Mouse (Mus musculus): Measurements from ENCODE around the gene Nupr1.

Nupr1 gene

DNA sequence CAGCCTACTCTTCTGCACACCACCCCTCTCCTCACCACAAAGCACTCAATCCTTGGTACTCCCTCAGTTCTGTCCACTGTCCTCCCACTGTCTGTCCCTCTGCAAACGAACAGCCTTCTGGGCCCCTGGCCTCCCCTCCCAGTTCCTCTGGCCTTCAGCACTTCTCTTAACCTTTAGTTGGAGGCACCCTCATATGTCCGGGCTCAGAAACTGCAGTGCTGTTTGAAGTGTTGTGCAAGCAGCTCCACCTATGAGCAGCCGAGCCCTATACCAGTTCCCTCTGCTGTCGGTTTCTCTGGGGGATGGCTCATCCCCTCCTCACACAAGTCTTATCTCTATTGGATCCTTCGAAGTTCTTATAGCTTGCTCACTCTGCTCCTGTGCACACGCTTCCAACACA is 34.2 kb downstream of the Nupr1 start:
- no peak for DNase-seq (ENCODE audit: low spot score)

DNA sequence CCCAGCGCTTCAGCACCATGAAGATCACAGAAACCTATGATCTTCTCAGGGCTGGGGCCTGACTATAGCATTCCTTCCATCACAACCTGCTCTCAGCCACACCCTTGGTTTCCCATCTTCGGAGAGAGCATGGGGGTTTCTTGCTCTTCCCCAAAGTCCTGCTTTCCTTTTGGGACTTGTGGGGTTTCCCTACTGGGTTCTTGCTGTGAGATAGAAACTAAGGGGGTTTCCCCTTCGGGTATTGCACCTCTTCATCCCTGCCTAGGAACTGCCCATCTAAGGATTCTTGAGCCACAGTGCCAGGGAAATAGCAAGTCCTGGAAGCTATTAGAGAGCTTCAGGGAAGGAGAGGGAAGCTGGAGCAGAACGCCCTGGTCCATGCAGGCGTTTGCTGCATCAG is 34.8 kb downstream of the Nupr1 start:
- no peak for DNase-seq (ENCODE audit: low spot score)

DNA sequence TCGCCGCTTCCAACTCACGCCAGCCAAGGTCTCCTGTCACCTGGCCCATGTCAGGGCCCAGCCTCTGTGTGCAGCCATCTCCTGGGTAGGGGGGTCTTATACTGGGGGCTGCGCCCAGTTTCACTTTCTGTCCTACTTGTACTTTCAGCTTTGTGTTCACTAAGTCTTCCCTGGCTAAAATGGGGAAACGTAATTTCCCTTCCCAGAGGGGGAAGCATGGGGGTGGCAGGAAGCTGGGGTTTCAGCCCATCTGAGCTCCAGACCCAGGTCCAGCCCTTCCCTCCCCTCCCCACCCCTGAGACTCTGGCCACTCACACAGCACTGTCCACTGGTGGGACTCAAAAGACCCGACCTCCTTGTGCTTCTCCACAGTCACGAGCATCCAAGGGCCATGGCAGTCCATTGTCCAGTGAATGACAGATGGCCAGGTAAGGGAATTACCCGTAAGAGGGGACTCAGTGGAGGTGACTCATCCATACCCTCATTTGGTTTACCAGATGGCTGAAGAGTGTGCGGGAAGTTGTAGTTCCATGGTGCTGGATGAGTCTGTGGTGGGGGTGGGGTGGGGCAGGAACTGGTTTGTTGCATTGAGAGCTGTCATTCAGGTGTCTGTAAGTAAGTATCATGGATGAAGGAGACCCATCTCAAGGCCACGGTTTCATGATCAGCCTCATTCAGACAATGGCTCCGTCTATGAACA is 35.6 kb downstream of the Nupr1 start, which contains the start of gene Il27:
Gene Il27 (minus strand): TSS at position 80 of the 700 bp plus-strand sequence.
- no peak for DNase-seq (ENCODE audit: low spot score)

DNA sequence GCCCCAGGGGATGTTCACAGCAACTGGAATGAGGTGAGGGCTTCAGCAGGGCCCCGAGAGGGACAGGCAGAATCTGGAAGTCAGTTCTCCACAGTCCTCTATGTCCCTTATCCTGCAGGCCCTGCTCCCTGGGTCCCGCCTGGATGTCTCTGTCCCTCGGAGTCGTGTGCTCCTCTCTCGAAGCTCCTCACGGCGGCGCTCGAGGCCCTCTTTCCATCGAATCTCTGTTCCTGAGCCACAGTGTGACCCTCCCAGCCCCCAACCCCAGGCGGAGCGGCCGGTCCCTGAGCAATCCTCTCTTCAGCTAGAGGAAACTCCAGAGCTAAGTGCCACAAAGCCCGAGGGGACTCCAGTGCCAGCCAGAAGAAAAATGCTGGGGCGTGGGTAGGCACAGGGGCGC is 42.9 kb downstream of the Nupr1 start:
- DNase-seq (ENCODE audit: low spot score), result peak; percentile 91

DNA sequence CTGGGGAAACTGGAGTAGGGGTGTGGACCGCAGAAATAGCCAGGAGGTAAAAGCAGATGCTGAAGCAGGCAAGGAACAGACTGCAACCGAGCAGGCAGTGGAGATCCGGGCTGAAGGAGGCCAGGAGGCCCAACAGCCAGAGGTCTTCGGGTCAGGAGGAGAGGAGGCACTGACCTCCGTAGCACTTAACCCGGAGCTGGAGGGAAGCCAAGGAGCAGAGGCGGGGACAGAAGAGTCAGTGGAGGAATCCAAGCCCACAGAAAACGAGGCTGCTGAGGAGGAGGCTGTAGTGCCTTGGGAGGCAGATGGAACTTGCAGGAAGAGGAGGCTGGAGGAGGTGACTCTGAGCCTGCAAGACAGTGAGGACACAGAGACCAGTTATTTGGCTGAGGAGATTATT is 43.8 kb downstream of the Nupr1 start:
- peak; percentile 71 for DNase-seq (ENCODE audit: low spot score)

DNA sequence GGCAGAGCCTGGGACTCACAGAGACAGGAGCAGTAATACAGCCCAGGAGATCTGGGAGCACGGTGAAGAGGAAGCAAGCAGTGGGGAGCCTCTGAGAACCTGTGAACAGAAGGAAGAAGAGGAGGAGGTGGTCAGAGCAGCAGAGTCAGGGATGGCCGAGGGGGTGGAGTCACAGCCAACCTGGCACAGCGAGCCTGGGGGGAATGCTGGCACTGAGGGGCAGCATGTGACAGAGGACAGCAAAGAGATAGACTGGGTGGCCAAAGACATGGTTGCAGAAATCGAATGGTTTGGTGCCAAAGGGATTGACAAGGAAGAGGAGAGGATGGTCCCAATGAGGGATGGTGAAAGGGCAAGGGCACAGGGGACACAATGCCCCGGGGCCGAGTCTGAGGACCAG is 44.9 kb downstream of the Nupr1 start, which contains the start of gene Cln3:
Gene Cln3 (minus strand): TSS at position 101 of the 400 bp plus-strand sequence.
- no peak for DNase-seq (ENCODE audit: low spot score)

DNA sequence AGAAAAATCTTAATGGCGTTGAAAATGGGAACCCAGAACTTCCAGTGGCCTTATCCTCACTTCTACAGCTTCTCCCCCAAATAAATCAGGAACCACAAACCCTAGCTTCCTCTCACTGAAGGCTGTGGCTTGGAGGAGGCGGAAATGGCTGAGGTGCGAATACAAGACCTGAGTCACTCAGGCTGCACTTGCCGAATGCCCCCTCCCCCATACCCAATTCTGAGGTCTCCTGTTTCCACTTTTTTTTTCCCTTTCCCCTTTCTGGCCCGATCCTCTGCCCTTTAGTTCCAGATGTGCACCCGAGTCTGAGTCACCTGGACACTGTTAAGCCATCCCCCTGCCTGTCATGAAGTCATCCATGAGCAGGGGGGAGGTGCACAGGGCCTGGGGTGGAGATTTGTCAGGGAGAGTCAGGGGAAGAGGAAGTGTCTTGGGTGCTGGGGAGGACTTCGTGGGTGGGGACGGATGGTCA is 46.1 kb downstream of the Nupr1 start, which contains the start of gene Apobr:
Gene Apobr (plus strand): TSS at position 437 of the 472 bp plus-strand sequence.
- no peak for DNase-seq (ENCODE audit: low spot score)

DNA sequence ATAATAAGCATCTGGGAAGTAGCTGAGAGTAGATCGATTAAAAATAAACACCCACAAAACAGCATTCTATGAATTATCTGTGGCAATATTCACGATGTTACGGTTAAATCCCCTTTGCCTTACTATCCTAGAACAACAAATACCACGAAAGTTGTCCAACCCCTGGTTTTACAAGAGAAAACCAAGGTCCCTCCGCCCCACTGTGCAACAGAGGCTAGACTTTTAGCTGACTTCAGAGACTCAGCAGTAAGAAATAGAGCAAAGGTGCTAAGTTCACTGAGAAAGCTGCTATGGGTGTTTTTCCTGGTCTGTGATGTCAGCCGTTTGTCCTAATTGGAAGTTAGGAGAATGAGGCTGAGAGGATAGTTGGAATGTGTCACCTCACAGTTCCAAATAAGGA is 46.9 kb downstream of the Nupr1 start:
- DNase-seq (ENCODE audit: low spot score), result no peak

DNA sequence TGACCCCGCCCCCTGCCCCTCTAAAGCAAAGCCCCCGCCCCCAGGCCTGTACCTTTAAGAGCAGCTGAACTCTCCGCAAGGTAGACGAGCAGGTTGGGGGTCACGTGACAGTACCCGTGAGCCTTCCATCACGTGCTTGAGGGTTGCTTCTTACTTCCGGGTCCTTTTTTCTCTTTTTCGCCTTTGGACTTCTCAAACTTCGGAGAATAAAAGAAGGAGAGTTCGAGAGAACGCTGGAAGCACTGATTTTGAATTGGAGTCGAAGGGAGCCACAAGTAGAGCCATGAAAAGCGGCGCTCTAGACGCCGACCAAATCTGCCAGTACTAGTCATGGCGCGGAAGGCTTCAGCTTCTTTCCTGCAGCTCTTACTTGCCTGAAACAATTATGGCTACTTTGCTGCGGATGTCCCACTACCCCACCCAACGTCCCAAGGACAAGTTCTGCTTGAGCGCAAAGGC is 47.4 kb downstream of the Nupr1 start:
- peak; percentile 91 for DNase-seq (ENCODE audit: low spot score)

DNA sequence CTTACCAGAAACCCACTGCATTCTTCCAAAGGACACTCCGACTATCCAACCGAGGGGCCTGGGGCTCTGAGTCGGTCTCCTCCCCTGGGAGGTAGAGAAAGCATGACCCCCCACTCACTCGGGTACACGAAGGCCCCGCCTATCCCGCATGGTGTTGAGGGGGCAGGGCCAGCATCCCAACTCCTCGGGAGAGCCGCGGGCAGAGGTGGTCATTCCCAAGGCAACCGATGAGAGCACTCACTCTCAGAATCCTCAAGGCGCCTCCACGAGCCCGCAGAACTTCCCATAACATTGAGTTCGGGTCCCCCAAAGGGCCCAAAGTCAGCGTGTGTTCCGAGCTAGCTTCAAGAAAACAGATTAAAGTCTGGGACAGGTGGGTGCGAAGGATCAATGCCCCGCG is 47.9 kb downstream of the Nupr1 start:
- DNase-seq (ENCODE audit: low spot score), result peak; percentile 73

DNA sequence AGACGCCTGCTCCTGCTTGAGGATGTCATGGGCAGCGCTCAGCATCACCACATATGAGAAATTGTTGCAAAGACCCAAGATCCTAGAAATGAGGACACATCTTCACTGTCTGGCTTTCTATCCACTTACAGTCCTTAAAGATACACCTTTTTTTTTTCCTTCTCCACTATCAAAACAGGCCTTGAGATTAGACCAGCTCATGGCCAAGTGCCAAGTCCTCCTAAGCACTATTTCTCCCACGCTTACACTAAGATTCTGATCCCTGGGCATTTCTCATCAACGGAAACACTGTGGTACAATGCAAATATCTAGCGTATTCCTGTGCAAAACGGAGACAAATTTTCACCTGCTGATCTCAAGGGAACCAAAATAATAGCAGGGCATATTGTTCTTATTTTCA is 49.0 kb downstream of the Nupr1 start:
- DNase-seq (ENCODE audit: low spot score), result peak; percentile 72

DNA sequence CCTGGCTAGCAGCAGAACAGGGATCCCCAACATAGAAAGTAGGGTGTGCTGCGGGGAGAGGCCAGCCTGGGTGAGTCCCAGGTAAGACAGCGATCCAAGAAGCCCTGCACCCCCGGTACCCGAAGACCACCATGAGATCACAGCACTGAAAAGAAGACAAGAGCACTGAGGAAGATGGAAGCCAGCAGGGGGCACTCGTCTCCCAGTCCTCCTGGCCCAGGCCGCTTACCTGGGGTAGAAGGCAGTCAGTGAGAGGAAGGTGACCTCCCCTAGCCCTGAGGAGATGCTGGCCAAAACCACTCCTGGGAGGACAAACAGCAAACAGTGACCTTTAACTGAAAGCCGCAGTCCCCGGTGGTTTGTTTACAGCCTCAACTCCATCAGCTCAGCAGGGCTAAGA is 51.5 kb downstream of the Nupr1 start:
- DNase-seq (ENCODE audit: low spot score), result peak; percentile 72

DNA sequence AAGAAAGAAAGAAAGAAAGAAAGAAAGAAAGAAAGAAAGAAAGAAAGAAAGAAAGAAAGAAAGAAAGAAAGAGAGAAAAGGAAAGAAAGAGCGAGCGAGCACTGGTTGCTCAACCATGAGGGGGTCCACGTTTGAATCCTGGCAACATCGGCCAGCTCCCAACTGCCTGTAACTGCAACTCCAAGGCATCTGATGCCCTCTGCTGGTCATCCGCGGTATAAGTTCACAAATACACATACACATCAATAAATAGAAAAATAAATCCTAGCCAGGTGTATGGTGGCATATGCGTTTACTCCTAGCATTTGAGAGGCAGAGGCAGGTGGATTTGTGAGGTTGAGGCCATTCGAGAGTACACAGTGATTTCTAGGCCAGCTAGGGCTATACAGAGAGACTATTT is 53.7 kb downstream of the Nupr1 start:
- DNase-seq (ENCODE audit: low spot score), result peak; percentile 72

Measured in testis, postnatal 10 days (tissue).